Mouse (Mus musculus) erythroblast, embryonic 14.5 days (primary cell): ENCODE measurements at regions not wholly inside any gene's neighbourhood (a gene's known extent, or its start where the extent isn't known, plus 50 kb on each side); places are given as distances from the start of the nearest gene placed in this dataset.

Experiments
- GATA1 ChIP-seq: IDR thresholded peaks from 2 replicates; pipeline ENCODE4 v1.6.1; 2012; ENCODE audit warnings: low read length, inconsistent platforms, mixed read lengths
- TAL1 ChIP-seq: IDR thresholded peaks from 3 replicates; pipeline ENCODE4 v1.6.1; 2012; ENCODE audit warnings: low read length, inconsistent platforms, mixed read lengths

GRCm38 (mm10) chr4:45703997-45704396 lies 94.8 kb upstream of the Aldh1b1 start:
- no peak for TF ChIP-seq GATA1
- TF ChIP-seq TAL1 = no peak
